In the genomic region with DNA sequence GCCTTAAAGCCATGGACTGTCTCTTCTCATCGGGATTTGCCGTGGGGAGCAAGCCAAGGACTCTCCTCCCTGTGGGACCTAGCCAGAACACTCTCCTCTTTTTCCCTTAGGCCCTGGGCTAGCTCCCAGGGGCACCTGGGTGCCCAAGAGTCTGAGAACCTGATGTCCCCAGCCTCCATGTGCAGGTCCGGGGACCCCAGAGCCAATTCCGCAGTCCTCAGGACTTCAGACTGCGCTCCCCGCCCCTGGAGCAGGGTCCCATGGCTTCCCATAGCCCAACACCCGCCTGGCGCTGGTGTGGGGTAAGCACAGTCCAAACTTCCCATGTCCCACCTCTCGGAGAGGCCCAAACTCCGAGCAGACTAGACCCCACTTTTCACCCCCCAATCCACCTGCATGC, we compare ENCODE assay signal across 10 mouse cellular contexts. TPM values are rescaled to one million over a fixed set of nuclear protein-coding genes. Genes with fewer than 3 reads are reported as not detected.
DNase-seq lines count a peak whose midpoint lies in the region.
"Had no signal": no experiment of that assay in that cellular context is flagged by ENCODE, and none has a peak within 500 bp of the region (broad histone marks: within the 10 kb centered on the region; RNA-seq: fewer than 3 reads in every experiment).

No protein-coding gene starts in this region.

- intact Hi-C loops in heart, postnatal 25 days (cut with DNase I): no loop called here

- peak; percentile 89 for DNase-seq in heart, adult 11 months
- DNase-seq in heart, postnatal 25 days (ENCODE audit: low spot score): no peak
- peak; percentile 0 for DNase-seq in right cerebral cortex, adult 18-20 months
- DNase-seq in right cerebral cortex, postnatal 4 days: no peak
- peak; percentile 6 for DNase-seq in urinary bladder, postnatal 10 days (ENCODE audit: low spot score)
- DNase-seq in urinary bladder, postnatal 14 days (ENCODE audit: low spot score): no peak
- DNase-seq: adrenal gland, postnatal 14 days; cerebellum, adult 11-12 months; forebrain, postnatal 0 days; gastrocnemius, postnatal 14 days had no signal

RNA-seq across cellular contexts. Expression of gene Cdkn1a, which starts 5.5 kb away (rescaled TPM):
- total RNA-seq in heart, postnatal 25 days (2021): 100 to 1,000 TPM in 1 of 2 experiments, 10 to 100 TPM in 1; 30.1 to 102 TPM

RNA-seq across cellular contexts. Expression of gene Rab44, which starts 28.7 kb away (rescaled TPM):
- total RNA-seq in heart, postnatal 25 days (2021): under 1 TPM; 0.13 to 0.39 TPM
- total RNA-seq: forebrain, postnatal 0 days had no signal

RNA-seq across cellular contexts. Expression of gene Srsf3, which starts 52.8 kb away (rescaled TPM):
- 10 to 100 TPM; 68.9 to 75.4 TPM for total RNA-seq in heart, postnatal 25 days (2021)

Comparison
In these comparisons a context has a peak if more than half of its experiments do, and no peak if none do; other contexts are left out.
1. DNase-seq: peak in heart, adult 11 months (single experiment), right cerebral cortex, adult 18-20 months (single experiment) and urinary bladder, postnatal 10 days (single experiment); none in heart, postnatal 25 days (single experiment), right cerebral cortex, postnatal 4 days (single experiment) and urinary bladder, postnatal 14 days (single experiment).